Mouse (Mus musculus) retina, adult 2 months (tissue): ENCODE measurements around the gene Bcl2l11.
"Not testable (repeated sequence)": the region's sequence is repeated elsewhere in the genome, so short reads cannot be mapped to it uniquely, and the experiment has no call there.

Experiments
- DNase-seq: peaks from one replicate; pipeline ENCODE4 v3.0.0-alpha.2; 2012; ENCODE audit warnings: low read depth, low spot score

Gene Bcl2l11

DNA sequence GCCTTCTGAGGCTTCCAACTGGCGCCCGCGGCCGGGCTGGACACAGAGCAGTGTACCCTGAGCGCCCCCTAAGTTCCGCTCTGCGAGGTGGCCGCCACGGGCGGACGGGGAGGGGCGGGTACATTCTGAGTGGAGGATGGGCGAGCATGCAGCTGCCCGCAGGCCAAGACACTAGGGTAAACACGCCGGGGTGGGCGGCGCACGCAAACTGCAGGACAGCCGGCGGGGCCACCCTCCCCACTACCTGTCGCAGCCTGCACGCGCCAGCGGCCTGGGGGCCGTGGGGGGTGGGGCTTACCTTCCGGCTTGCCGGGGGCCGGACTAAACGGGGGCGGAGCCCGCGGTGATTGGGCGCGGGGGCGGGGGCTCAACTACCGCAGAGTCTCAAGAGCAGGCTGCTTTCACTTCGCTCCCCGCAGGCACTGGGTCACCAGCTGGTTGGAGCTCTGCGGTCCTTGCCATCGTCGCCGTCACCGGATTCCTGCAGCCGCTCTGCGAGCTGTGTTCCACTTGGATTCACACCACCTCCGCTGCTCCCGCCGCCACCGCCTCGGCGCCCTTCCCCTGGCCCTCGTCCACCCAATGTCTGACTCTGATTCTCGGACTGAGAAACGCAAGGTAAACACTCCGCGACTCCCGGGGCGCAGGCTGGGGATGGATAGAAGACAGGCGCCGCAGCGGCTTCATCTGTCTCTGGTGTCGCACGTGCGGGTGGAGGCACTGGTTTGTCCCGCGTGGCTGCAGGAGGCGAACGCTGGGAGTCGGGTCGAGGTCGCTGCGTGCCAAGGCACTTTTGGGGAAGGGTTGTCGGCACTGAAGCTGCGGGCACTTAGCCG is at the start of gene Bcl2l11:
TSS of gene Bcl2l11 (plus strand) at position 404 of the 836 bp plus-strand sequence.
- peak; percentile 83 for DNase-seq

DNA sequence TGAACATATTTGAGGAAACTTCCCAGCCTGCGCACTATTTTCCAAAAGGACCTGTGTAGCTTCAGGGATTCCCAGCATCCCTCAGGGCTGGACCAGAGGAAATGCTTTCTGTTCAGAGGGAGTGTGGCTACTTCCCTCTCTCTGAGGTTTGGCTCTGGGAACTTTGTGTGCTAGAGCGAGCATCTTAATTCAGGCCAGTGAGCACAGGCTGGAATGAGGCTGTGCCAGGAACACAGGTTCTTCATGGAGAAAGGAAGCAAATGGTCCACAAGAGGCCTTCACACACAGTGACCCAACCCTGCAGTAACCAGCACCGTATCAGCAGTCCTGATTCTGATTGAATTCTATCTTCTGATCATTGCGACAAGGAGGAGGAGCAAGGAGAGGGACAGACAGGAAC is 48.9 kb upstream of the Bcl2l11 start:
- DNase-seq = no peak

DNA sequence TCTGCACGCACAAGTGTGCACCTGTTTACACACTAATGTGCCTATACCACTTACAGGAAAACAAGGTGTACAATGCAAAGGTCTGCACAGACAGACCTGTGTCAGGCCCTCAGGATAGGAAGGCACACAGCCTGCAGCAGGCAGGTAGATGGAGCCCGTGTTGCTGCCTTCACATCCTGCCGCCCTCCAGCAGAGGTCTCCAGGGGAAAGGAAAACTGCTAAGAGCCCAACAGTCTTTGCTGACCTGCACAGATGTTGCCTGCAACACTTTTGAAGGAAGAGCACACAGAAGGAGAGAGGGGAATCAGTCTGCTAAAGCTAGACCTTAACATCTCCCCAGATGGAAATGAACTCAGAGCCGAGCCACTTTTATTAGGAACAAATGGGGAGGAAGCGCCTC is 47.0 kb upstream of the Bcl2l11 start:
- no peak for DNase-seq

DNA sequence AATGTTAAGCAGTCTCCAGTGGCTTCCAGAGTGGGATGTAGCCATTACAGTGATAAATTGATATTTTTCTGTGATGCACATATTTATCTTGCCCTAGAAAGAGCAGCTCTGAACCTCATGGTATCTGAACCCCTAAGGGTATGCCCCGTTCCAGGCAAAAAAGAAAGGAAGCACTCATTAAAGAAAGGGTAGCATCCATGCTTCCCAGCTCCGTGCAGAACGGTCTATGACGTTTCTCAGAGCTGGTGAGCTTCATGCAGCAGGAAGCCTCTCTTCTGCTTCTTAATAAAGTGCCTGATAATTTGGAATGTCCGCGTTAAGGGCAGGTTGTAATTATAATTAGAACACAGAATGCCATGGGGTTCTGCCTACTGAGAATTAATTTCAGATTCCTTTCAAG is 46.5 kb upstream of the Bcl2l11 start:
- DNase-seq = no peak

DNA sequence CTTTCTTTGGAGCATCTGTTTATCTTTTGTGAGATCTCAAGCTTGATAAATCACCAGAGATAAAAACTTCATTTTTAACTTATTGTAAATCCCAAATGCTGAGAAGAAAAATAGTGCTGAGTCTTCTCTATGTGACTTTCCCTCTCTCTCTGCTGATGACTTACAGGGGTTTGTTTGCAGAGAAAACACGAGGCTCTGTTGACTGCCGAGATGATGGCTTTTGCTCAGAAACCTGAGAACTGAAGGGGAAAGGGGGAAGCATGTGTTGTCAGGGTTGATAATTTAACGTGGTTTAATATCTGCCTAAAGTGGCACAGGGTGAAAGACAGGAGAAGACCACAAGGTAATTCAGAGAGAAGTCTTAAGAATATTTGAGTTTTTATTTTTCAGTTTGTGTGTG is 42.0 kb upstream of the Bcl2l11 start:
- DNase-seq = no peak

DNA sequence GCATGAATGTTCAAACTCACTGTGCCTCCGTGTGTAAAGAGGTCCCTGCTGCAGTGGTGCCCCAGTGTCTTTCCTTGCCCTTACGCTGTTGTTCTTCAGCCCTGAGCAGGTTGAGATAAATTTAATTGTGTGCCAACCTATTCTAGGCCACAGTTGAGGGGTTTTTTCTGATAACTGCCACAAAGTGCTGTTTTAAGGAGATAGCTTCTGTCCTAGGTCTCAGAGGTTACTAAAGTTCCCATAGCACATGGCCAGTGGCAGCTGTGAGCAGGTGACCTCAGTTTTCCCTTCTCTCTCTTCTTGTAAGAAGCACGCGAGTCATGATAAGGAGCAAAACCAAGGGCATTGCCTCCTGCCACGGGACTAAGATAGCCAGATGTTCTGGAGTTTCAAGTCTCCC is 41.2 kb upstream of the Bcl2l11 start:
- no peak for DNase-seq

DNA sequence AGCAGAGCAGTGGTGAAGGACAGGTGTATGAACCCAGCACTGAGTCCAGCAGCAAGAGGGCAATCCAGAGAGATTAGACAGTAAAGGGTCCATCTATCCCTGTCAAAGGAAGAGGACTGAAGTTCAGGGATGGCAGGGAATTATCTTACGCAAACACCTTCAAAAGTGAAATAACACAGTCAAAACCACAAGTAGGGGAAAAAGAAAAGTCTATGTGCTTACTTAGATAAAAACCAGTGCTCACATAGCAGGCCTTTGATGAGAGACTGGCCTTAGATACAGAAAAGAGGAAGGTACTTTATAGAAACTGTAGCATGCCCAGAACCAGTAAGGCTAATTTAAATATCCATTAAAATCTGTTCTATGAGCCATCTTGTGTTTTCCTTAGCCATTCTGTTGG is 40.4 kb upstream of the Bcl2l11 start:
- no peak for DNase-seq

DNA sequence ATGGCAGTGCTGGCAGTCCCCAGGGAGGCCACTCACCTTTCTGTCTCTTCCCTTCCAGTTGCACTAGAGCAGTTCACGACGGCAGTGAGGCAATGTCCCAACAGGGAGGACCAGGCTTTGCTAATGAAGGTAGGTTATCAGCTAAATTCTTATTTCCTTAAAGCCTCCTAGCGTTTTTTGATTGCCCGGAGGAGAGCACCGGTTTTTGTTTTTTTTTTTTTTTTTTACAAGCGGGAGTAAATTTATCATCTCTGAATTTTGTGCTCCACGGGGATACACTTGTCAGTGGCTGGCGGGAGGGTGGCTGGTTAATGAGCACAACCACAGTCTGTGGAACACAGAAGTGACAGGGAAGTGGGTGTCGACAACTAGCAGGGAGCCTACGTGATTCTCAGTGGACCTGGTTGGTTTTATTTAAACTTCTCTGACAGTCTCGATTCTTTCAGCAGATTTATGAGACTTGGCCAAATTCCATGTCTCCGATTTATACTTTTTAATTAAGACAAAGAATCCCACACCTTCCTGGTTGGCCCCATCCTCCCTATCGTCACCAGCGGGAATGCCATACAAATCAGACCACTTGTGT is 39.4 kb upstream of the Bcl2l11 start:
- DNase-seq = no peak

DNA sequence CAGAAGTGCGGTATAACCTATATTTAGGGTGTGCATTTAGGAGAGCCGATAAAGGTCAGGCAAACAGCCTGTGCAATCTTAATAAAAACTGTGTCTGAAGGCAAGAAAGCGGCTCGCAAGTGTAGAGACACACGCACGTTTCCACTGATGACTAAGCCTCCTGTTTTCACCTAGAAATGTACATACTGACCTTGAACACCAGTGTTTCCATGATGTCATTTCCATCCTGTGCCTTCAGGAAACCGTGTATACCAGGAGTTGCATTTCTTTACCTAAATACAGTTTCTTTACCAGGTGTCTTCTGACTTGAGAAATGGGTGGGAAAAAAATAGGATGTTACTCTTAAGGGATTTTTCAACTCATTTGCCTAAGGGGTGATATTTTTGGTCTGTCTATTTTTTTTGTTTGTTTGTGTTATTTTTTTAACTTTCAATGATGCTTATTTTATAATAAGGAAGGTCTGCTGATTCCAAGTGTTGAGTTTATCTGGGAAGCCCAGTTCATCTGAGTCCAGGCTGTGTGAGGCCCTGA is 38.8 kb upstream of the Bcl2l11 start:
- DNase-seq = no peak

DNA sequence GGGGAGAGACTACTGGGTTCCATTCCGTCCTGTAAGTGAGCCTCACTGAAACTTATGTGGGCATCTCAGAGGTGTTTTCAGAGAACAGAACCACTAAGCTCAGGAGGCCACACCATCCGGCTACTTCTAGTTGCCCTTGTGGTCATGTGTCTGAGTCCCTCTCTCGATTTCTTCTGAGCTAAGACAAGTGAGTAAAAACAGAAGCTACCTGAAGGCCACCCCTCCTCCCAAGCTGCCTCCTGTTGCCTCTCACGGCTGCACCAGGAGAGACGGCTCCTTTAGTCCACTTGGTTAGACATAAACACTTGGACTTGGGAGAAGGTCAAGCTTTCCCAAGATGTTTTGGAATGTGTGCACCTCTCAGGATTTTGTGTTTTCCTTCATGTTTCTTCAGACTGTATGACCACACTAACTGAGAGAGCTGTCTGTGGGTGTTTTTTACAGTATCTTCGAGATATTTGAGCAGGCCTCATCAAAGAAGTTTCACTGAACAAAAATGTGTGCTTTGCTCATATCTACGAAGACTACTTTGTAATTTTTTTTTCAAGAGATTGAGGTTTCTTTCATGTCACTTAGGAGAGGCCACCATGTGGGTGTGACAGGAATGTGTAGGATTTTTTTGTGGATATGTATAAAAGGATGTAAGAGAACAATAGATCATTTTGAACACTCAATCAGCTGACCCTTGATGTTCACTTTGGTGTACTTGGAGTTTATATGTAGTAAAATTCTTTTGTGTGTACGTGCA is 37.9 kb upstream of the Bcl2l11 start:
- no peak for DNase-seq

DNA sequence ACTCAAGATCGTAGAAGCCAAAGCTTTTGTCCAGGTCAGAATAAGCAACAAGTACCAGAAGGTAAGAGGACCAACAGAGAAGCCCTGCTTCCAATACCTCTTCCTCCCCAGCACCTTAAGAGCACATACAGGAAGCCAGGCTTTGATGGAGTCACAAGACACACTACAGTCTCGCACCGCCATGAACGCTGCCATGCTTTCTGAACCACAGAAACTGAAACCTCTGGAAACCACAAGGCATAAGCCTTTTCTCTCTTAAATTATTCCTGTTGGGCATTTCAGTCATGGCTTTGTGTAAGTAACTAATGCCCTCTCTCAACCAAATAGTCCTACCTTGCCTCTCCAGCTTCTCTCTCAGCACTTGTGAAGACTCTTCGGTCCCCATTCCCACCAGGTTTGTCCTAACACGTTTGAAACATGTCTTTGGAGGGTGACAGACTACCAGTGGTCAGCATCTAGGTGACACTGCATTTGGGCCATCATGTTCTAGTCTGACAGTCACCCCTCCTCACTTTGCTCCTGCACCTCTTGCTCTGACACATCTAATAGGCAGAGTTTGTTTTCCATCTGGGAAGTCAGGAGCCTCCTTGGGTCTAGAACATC is 35.5 kb upstream of the Bcl2l11 start:
- no peak for DNase-seq

DNA sequence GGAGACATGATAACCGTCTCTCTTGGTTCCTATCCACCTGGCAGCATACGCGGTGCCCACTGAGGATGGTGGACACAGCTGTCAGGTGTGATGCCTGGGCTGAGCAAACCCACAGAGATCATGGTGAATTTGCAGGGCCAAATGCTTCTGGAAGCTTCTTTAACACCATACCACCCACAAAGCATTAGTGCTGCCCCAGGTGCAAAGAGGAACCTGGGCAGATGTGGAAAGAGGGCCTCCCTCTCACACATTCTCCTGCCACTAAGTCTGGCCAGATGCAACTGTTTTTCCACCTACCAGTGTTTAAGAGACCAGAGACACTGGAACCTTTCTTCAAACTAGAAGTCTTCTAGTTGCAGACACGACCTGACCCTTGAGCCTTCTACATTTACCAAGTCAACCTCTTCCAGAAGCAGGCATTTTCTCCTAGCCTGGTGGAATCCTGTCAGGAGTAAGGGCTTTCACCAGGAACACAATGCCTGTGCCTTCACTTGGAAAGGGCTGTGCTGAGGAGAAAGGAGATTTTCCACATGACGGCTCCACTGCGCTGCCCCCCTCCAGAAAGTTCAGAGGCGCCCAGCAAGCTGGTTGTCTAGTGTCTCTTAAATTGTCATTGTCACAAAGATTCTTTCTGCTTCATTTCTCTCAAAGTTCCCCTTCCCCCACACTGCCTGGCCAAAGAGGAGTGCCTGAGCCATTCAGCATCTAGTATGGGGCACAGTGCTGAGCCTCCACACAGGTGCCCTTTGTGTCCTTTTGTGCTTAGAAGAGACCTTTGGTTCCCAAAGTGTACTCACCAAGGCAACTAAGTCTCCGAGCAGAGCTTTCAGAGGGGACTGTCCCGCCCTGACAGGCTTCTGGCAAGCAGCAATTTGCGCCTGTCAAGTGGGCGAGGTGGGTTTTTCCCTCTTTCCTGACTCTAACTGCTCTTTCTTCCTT is 34.1 kb upstream of the Bcl2l11 start:
- DNase-seq = no peak

DNA sequence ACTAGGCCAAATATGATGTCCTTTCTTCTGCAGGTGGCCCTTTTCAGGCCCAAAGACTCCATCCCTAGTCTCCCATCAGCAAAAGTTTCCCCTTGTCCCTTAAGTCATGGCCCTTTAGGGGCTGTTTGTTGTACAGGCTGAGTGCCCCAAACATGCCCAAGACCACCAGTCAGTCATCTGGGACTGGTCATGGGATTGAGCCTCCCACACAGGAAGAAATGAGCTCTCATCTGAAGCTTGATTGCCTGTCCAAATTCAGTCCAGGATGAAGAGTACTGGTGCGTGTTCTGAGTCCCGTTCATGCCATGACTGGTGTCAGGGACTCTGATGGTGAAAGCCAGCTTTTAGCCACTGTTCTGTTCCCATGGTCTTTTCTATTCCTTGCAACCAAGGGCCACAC is 33.4 kb upstream of the Bcl2l11 start:
- DNase-seq = no peak

DNA sequence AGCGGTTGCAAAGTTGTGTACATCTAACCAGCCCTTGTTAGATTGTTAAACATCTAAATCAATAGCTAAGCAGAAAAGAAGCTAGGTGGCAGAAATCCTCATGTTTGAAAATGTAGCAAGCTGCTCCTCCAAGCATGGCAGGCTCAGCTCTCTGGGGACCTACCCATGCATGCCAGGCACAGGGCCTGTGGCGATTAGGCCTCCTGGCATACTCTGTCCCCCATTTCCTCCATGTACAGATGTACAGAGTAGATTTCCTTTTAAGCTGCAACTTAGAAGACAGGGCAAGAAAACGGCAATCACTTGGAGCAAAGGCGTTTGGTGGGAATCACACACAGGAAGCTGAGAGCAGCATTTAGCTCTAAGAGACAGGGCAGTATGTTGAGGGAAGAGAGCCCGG is 31.6 kb upstream of the Bcl2l11 start:
- DNase-seq = no peak

DNA sequence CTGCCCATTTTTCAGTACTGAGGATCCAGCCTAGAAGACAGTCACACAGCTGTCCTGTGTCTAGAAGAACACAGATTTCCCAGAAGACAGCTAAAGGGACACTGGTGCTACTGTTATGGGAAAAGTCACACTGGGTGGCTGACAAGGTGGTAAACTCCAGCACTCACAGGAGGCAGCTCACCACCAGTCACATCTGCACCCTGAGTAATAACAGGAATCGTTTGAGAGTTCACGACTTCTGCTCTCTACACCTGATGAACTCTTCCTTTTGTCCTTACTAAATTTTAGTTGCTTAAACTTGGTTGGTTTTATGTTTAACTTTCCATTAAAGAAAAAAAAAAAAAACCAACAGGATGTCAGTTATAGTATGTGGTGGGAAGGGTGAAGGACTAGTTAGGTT is 31.2 kb upstream of the Bcl2l11 start:
- DNase-seq = no peak

DNA sequence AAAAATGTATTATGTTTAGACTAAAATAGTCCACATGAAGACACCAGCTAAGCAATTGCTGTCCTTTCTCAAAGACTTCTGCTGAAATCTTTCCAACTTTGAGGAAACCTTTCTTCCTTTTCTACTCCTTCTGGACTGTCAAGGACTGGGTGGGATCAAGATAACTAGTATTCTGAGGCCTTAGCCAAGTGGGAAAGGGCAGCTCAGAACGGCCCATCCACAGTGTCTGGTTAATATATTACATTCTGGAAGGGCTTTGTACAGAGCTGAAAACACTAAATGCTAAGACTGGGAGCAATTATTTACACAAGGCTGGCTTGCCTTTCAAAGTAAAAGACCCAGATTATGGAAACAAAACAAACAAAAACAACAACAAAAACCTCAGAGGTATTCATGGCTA is 30.6 kb upstream of the Bcl2l11 start:
- no peak for DNase-seq

DNA sequence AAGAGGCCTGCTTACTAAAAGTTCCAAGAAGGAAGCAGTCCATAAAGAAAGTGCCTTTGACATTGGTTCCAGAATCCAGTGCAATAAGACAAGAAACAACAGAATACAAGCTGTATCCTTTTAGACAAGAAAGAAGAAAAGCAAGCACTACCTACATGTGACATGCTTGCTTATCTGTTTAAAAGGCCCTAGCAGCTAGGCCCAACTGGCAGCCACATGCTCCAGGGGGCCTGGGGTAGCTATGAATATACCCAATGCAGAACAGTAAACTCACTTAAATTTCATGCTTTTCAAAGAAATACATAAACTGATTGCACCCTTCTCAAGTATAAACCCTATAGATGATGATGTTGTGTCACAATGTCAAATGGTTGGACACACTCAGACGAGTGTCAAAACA is 29.8 kb upstream of the Bcl2l11 start:
- no peak for DNase-seq

DNA sequence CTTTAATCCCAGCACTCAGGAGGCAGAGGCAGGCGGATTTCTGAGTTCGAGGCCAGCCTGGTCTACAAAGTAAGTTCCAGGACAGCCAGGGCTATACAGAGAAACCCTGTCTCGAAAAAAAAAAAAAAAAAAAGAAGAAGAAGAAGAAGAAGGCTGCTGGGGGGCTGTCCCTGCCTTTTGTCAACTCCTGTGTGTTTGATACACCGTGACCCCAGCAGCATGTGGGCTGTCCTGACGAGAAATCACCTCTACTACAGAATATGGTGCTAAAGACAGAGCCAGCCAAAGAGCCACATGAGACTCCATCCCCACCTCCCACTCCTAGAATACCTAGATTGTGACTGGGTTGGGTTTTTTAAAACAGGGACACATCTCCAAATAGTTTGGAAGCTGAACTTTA is 27.7 kb upstream of the Bcl2l11 start:
- DNase-seq = not testable (repeated sequence)

DNA sequence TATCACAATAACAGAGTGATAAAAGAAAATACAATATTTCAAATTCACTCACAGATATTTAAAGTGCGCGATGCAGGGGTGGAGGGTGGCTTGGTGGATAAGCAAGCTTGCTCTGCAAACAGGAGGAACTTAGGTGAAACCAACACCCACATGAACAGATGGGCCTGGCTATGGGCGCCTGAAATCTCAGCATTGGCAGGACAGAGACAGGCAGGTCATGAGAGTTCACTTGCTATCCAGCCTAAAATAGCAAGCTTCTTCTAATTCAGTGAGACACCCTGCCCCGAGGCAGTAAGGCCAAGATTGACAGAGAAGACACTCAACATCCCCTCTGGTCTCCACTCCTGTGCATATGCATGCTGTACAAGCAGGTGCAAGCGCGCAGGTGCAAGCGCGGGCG is 23.8 kb upstream of the Bcl2l11 start:
- no peak for DNase-seq

DNA sequence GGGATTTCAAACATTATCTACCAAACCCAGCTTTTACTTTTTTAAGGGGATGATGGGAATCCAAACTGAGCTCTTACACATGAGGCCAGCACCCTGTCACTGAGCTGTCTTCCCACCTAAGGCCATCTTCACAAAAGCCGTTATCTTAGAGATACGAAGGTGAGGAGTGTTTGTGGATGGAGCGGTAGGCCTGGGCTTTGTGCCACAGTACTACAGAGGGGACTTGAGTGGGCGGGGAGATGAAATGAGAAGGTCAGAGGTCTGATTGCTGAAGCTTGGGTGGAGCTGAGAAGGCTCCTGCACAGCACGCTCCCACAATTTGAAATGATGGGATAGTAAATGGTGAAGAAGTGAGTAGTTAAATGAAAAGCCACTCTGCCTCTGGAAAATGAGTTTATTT is 21.0 kb upstream of the Bcl2l11 start:
- DNase-seq = no peak

DNA sequence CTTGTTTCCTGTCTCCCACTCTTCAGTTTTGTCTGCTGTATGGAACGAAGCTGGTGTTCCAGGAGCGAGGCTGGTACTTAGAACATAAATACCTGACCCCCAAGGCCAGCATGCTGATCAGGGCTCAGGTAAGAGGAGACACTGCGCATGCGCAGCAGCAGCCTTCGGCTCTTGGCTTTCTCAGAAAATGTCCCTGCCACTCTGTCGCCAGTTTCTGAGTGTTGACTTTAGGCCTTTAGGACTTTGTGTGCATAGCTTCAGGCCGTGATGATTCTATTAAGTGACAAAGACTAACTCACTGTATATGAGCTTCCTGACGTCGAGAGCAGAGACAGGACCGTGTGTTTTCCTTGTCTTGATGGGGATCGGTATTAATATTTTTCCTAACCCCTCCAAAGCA is 20.2 kb upstream of the Bcl2l11 start:
- no peak for DNase-seq
